Mouse (Mus musculus) lung, postnatal 10 days (tissue): ENCODE results near the gene Vps8.
A peak's percentile ranks its signal among the peaks of the same experiment; 100 is the strongest.

ENCODE experiments used
- DNase-seq: peaks from one replicate; pipeline ENCODE4 v3.0.0; 2021

Gene Vps8

DNA sequence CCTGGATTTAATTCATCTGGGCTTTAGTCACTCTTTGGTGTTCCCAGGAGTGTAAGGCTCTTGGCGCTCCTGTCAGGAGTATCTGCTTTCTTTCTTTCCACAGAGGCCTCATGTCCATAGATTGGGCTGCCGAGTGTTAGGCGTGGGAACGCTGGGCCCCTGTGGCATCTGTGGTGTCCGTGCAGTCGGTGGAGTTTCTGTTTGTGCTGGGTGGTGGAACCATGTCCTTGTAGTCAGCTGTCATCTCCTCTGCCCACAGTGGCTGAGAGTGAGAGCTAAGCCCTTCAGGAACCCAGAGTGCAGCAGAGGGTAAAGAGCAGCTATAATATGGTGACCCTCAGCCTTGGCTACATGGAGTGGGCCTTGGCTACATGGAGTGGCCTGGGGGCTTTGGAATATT, 140.4 kb downstream of the Vps8 start:
- no peak for DNase-seq

DNA sequence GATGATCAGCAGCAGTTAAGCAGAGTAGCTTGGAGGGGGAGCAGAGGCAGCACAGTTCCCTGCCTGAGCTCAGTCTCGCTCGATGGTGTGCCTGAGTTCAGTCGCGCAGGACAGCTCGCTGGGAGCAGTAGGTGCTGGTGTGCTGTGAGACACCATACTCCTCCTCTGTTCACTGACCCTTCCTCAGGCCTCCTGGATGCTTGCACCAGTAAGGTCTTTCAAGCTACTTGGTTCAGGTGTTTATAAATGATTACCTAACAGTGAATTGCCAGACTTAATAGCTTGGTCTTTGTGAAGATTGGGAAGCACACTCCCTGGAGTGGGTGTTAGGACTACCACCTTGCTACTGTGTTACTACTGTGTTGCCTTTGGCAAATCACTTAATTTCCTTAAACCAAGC, 144.2 kb downstream of the Vps8 start:
- DNase-seq, result no peak

DNA sequence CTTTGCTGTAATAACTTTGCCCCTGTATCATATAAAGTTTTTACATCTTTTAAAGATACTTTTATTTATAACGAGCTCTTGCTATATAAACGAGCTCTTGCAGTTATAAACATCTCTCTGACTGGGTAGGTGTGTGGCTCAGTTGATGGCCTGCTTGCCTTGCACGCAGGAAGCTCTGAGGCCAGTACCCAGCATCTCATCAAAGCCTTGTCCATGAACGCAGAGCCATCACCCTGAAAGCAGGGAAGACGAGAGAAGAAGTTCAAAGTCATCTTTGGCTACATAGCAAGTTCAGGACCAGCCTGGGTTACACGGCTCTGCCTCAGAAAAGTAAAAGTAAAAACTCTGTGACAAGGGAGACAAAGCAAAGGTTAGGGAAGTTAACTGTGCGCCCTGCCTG, 147.0 kb downstream of the Vps8 start:
- no peak for DNase-seq

DNA sequence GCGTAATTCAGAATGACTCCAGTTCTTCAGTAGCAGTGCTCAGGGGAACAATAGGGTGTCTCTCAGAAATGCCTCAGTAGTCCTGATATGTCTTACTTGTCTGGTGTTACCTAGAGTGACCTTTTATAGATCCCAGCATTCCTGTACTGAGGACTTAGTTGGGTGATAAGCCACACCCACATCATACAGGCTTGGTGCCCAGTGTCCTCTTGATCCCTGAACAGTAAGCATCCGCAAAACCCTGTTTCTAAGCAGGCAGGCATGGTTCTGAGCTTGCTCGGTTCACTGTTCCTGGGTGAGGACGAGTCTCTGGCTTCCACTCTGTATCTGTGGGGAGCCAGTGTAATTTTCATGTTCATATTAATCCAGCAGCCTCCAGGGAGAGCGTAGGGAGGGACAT, 147.9 kb downstream of the Vps8 start:
- DNase-seq, result no peak

DNA sequence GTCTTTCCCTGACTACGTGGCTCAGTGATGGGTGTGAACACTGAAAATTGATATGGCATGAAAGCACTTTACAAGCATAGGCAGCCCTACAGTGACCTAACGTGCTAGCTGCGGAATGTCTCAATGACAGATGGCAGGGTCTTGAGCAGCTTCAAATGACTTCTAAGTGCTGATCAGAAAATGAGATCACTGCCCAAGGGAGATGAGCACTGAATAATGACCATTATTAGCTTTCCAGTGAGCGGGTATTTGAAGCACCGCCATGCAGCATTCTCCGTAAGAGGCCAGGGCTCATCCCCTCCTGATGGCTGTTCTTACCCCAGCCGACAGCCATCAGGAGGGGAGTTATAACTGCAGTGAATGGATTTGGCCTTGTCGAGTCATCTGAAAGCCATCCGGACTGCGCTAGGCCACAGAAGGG, 153.1 kb downstream of the Vps8 start:
- DNase-seq, result no peak

DNA sequence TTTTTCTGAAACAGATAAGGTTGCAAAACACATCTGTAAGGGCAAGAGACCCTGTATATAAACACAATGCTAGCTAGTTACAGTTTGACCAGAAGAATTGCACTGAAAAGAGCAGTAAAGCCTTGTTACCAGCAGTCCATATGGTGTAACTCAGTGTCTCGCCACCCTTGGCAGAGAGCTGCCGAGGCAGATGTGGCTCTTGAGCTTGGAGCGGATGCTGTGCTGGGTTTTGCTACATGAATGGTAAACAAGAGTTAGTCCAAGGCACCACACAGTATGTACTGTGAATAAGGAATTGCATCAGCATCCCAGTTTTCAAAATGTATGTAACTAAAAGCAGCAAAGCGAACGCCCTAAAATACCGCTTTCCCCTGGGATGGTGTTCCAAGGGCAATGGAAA, 166.2 kb downstream of the Vps8 start:
- no peak for DNase-seq

DNA sequence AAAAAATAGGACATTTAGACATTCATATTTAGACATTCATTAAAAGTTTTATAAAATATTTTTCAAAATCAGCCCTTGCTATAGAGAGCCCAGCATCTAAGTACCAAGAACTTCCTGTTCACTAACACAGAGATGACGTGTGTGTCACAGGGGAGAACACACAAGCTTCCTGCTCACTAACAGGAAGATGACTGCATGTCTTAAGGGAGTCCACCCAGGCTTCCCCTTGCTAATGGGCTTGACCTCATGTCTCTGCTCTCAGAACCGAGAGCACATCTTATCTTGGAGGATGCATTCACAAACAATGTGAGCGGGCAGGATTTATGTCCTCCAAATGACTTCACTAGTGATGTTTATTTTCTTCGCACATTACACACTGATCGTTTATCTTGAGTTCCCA, 167.9 kb downstream of the Vps8 start:
- DNase-seq, result peak; percentile 69

DNA sequence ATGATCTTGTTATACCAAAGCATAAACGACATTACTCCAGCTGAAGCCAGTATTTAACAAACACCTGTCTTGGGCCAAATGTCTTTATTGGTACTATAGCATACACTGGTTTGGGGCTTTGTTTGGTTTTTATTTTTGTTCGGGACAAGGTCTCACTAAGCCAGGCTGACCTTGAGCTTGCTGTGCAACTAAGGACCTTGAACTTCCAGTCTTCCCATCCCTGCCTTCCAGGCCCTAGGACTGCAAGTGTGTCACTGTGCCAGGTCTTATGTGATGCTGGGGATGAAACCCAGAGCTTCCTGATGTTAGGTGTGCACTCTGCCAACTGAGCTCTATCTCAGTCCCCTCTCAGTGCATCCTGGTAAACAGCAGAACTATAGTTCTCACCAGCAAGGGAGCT, 168.6 kb downstream of the Vps8 start:
- no peak for DNase-seq

DNA sequence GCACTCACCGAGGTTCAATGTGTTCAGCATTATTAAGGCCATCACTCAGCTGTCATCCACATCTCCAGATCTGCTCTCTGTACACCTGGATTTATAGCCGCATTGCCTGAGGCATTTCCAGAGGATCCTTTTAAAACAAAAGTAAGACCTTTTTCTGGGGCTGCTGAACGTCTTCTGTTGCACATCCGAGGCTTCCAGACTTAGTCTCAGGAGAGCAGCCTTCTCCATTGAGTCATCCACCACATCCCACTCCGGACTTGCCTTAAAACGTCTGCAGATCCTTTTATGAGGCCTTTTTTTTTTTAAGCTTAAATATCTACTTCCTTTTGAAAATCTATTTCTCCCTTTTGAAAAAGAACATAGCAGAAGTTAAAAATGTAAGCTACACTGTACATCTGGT, 172.6 kb downstream of the Vps8 start:
- DNase-seq, result no peak

DNA sequence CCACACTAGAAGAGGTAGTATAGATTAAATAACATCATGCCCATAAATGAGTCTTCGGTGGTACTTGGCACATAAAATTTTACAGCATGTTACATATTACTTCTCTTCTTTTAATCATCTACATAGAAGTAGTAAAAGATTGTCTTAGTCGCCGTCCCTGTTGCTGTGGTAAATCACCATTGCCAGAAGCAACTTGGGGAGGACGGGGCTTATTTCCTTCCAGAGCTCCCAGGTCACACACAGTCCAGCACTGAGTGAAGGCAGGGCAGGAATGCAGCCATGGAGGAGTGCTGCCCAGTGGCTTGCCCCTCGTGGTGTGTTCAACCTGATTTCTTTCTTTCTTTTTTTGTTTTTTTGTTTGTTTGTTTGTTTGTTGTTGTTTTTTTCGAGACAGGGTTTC, 181.4 kb downstream of the Vps8 start:
- DNase-seq, result no peak

DNA sequence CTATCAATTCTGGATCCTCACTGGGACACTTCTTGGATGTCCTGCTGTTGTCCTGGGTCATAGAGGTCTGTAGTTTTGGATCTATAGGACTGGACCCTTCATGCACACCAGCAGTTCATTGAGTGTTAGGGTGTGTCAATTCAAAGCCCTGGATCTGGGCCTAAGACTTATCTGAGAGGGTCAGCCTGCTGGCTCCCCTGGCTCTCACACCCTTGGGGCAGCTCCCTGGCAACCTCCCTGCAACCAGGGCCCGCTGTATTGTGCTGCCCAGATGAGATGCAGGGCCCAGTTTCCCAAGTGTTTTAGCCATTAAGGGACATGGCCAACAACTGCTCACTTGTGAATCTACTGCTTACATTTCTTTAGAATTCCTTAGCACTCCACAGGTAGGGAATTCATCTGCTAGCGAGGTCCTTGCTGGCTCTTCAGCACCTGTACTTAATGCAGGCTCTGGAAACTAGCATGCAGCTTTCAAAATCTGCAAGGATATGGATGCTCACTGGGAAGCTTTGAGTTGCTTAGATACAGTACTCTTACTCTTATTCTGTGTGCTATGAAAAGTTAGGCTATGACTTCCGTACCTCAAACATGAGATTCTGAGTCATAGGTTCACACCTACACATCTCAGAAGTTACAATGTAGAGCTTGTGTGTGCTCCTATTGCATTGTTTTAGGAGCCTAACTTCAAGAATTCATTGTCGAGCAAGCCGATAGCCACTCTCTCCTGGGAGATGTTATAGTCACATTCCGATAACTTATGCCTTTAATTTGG, 183.5 kb downstream of the Vps8 start:
- no peak for DNase-seq

DNA sequence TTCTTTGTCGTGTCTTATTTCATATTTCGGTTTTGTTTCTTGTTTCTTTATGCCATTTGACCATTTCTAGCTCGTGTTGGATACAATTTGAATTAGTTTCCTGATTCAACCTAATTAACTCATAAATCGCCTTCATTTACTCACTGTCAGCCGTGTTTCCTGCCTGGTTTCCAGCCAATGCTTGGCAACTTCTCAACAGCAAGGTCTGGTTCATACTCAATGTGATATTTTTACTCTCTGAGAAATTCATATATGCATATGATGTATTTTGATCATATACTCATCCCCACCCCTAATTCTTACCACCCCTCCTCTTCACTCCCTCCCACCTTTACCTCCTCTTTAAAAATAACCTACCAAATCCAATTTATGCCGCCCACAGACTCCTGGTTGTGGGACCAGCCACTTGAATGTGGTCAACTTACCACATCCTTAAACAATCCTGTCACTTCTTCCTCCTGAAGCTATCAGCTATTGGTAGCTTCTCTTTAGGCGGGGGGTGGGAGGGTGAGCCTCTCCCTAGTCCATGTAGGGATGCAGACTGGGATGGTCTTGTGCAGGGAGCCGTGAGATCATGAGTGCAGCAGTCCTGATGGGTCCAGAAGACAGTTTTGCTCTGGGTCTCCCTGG, 184.2 kb downstream of the Vps8 start:
- peak; percentile 25 for DNase-seq

DNA sequence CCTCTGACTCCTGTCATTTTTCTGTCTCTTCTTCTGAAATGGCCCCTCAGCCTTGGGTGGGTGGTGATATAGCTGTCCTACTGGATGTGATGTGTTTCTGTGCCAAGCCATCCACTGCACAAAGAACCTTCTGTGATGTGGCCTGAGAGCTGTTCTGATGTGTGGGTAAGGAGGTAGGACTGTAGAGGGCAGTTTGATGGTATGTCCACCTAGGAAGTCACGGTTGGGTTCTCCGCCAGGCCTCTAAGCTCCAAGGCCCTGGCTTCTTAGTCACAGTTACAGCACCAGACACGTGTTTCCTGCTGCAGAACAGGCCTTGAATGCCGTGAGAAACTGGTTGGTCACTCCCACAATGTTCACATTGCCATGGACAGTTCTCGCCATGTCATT, 184.7 kb downstream of the Vps8 start:
- no peak for DNase-seq

DNA sequence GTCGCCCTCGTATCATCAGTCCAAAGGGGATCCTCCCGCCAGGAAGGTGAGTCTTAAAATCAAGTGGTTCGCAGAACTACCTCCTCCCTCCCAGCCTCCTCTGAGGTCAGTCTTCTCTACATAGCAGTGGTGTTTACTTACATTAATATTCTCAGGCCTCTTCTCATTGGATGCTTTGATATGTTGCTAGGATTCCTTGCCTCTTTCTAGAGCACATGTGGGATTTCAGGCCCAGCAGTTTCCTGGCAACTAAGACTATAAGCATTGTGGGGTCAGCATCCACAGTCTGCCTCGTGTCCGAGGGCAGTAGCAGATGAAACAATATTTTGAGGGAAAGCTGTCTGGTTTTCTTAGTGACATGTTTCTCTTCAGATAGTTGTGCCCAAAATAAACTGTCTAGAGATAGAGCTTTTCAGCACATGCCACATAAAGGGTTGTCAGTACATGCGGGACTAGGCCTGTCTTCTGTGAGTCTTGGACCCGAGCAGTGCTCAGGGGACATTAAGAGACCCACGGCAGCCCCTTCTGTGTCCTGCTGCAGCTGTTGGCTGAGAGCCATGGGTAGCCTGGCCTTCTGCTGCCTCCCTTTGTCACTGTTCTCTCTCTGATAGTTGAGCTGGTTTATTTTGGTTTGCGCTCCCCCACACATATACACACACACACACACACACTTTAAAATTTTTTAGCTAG, 185.4 kb downstream of the Vps8 start:
- peak; percentile 36 for DNase-seq

DNA sequence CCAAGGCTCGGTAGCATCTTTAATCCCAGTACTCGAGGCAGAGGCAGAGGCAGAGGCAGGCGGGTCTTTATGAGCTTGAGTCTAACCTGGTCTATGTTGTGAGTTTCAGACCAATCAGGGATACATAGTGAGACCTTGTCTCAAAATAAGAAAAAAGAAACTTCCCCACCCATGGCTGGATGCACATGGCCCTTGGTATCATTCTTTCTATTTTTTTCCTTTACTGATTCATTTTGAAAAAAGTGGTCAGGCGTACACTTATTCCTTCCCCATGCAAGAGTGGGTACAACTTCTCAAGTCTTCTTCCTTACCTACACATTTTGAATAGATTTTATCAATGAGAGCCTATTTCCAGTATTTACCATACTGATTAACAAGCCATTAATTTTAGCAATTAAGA, 187.6 kb downstream of the Vps8 start:
- no peak for DNase-seq

DNA sequence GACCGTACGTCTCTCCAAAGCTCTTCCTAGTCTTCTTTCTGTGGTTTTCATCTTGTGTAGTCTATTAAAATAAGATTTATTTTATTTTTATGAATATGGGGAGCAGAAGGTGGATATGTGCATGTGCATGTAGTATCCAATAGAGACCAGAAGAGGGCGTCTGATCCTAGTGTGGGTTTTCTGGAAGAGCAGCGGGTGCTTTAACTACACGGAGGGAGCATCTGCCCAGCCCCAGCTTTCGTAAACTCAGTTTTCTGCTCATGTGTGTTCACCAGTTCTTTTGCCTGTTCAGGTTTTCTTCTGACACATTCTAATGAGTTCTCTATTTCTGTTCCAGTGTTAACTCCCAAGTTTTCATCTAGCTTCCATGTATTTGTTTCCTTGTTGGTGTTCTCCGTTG, 192.9 kb downstream of the Vps8 start:
- DNase-seq, result peak; percentile 75

DNA sequence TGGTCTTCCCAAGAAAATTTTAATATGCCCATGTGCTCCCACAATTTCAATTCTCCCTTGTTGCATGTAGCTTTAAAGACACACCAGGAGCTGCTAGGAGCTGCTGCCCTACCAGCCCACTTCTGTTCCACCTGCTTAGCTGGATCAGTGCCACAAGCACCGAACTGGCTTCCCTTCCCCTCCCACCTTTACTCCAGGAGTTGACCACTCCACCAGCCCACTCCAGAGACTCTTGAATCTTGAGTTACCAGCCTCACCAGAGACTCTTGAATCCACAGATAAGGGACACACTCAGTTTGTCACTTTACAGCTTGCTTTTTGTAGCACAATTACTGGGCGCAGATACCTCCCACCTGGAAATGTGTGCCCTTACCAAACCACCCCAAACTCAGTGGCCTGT, 197.7 kb downstream of the Vps8 start:
- DNase-seq, result peak; percentile 31

DNA sequence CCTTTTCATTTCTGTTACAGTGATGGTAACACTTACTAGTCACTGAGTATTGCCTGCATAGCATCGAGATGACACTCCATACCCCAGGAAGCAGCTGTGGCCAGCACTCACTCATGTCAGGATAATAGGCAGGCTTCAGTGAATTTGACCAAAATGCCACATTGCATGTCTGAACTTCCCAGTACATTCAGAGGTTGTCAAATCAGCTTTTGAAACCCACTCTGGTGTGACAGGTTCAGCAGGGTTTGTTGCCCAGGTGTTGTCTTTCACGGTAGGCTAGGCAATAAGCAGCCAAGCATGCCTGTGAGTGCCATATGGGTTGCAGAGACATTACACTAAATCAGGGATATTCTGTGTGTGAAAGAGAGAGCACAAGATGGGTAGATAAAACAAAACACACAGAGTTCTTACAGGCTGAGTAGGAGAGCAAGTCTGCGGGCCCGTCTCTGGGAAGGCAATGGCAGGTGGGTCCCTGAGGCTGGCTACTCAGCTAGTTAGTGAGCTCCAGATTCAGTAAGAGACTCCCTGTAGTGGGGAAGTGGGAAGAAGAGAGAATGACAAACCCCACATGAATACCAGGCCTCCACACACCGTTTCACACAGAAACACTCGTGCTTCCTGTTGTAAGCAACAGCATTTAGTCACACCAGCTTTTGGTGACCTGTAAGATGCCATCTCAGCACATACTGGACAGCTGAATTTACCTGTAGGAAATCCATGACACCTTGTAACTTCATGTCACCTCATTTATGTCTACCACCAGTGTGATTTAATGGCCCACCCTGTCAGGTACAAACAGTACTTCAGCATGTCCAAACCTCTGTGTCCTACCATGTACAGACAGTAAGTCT, 203.1 kb downstream of the Vps8 start:
- no peak for DNase-seq

DNA sequence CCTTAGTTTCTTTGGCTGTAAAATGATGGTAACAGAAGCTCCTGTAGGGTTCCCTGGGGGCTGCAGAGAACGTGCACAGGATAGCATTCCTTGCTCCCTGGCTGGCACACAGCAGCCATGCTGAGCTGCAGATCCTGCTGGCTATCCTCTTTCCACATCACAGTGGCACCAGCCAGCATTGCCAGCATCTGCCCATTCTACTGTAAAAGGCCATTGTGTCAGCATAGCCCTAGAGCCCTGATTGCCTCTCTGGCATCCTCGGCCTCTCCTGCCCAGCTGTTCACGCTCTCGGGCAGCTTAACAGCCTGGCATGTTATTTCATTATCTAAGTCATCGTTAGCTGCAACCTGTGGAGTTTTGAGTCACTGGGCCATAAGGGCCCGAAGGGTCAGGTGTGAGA, 204.3 kb downstream of the Vps8 start:
- no peak for DNase-seq

DNA sequence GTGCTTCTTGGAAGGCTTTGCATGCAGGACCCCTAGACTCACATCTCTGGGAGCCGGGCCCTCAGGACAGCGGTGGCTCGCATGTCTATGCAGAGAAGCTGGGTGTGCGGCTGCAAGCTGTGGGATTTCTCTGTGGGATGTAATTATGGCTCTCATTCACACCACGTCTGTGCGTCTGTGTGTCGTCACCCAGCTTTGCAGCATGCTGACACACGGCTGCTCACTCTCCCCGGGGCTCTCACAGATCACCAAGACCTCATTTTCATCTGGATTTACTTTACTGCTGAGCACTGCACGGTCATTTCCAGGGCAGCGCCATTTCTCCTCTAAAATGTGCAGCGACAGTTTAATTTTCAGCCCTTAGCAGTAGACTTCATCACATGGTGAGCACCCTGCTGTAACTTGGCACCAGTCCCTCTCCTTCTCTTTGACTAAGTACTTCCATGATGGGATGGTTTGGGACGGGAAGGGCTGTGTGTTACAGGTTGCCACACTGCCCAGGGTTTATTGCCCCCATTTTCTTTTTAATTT, 205.2 kb downstream of the Vps8 start:
- DNase-seq, result no peak

DNA sequence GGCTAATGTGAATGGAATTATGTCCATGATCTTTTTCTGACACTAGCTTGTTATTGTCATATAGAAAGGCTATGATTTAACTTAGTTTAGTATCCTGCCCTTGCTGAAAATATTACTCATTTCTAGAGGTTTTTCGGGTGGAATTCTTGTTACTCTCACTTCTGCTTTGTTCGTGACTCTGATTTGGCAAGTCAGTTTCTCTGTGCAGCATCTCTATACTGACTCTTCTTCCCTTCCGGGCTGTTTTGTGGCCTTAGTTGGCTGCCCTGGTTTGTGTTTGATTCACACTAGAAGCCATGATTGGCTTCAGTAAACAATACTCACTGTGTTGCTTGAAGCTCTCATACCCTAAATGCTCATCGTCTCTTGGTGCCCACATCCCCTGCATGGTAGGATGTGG, 207.7 kb downstream of the Vps8 start:
- no peak for DNase-seq

DNA sequence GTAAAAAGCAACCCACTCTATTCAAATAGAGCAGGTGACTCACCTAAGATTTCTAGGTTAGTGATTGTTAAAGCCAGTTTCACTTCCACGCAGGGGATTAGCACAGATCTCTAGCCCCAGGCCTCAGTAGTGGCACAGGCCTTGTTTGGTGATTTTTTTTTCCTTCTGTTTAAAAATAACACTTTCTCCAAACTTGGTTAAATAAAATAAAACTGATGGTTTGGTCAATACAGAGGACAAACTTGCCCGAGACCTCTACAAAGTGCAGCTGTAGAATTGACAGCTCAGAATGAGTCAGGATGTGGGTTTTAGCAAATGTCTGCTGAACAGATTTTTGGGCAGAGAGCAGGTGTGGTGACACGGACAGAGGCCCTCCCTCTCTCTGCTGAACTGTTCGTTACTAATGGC, 208.9 kb downstream of the Vps8 start:
- no peak for DNase-seq

DNA sequence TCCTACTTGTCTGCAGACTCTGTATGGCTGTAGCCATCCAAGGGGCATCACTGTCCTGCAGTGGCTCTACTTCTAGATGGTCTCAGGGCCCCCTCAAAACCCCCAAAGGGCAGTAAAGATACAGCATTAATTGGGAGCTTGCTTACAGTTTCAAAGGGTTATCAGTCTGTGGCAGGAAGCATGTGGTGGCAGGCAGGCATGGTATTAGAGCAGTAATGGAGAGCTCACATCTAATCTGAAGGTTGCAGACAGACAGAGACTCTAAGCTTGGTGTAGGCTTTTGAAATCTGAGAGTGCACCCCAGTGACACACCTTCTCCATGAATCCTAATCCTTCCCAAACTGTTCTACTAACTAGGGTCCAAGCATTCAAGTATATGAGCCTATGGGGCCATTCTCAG, 211.5 kb downstream of the Vps8 start:
- no peak for DNase-seq
